In the genomic region with DNA sequence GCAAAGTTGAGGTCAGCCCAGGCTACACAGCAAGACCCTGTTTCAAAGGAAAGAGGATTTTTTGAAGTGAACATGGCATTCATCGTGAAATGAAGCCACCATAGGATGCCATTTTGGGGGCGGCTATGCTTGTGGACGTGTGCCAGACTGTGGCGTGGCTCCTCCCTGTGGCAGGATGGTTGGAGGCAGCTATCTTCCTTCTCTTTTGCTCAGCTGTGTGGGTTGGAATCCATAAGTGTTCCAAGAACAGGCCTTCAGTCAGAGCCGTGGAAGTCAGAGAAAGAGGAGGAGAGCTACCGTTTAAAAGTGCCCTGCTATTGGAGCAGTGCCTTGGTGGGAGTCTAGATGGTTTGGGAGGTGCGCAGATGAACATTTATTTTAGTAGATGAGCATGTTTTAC, we compare ENCODE assay signal across 24 mouse cellular contexts.
A peak's percentile ranks its signal among the peaks of the same experiment; 100 is the strongest.
DNase-seq lines count a peak whose midpoint lies in the region; ATAC-seq and TF ChIP-seq lines count a peak whose summit lies in the region.
"Had no signal": no experiment of that assay in that cellular context is flagged by ENCODE, and none has a peak within 500 bp of the region (broad histone marks: within the 10 kb centered on the region; RNA-seq: fewer than 3 reads in every experiment).

No protein-coding gene starts in this region.

- no peaks in the 10 kb centered on the region for H3K4me1 ChIP-seq in midbrain, embryonic 11.5 days (ENCODE audit: control insufficient read depth, insufficient read depth, low read length)
- no peaks in the 10 kb centered on the region for H3K4me1 ChIP-seq in midbrain, postnatal 0 days (ENCODE audit: insufficient read depth, low read length)
- no peaks in the 10 kb centered on the region for H3K4me1 ChIP-seq in kidney, embryonic 14.5 days (ENCODE audit: control insufficient read depth, insufficient read depth, low read length)
- H3K4me1 ChIP-seq: liver, embryonic 15.5 days; stomach, embryonic 15.5 days had no signal

- WGBS in midbrain, embryonic 11.5 days: 88% methylated on average over 7 of the region's 7 CpGs
- WGBS in midbrain, postnatal 0 days: 84% methylated on average over 7 of the region's 7 CpGs
- WGBS in kidney, embryonic 14.5 days: 89% methylated on average over 7 of the region's 7 CpGs

- intact Hi-C loops in left cerebral cortex, postnatal 14 days (cut with DNase I): no loop called here

- no peak for TF ChIP-seq CTCF in midbrain, postnatal 0 days (IDR thresholded peaks at IDR 0.05)

- H3K9ac ChIP-seq in midbrain, embryonic 11.5 days (ENCODE audit: low read length): no peak overlapping the region
- no peak overlapping the region for H3K9ac ChIP-seq in midbrain, postnatal 0 days (replicated peaks; ENCODE audit: low read length, poor library complexity, severe bottlenecking)
- no peak overlapping the region for H3K9ac ChIP-seq in kidney, embryonic 14.5 days (ENCODE audit: low read depth, low read length)
- H3K9ac ChIP-seq: forebrain, embryonic 15.5 days; hindbrain, embryonic 12.5 days; kidney, embryonic 15.5 days; liver, embryonic 15.5 days; neural tube, embryonic 12.5 days; stomach, embryonic 15.5 days had no signal

- H3K27me3 ChIP-seq in midbrain, embryonic 11.5 days (ENCODE audit: control insufficient read depth, insufficient read depth, low read length): no peaks in the 10 kb centered on the region
- no peaks in the 10 kb centered on the region for H3K27me3 ChIP-seq in midbrain, postnatal 0 days (ENCODE audit: insufficient read depth, low read length)
- no peaks in the 10 kb centered on the region for H3K27me3 ChIP-seq in kidney, embryonic 14.5 days (ENCODE audit: control insufficient read depth, insufficient read depth, low read length)
- H3K27me3 ChIP-seq: forebrain, embryonic 15.5 days; hindbrain, embryonic 12.5 days; kidney, embryonic 15.5 days; liver, embryonic 15.5 days; neural tube, embryonic 12.5 days; Patski; stomach, embryonic 15.5 days had no signal

- peak; percentile 49 for DNase-seq in midbrain, embryonic 11.5 days (ENCODE audit: low spot score, missing footprints)
- DNase-seq in midbrain, postnatal 0 days (ENCODE audit: low spot score): no peak
- peak; percentile 54 to 73 for DNase-seq in layer of hippocampus, adult 18-20 months (ENCODE audit: low spot score in 2 of 2)
- DNase-seq in left cerebral cortex, postnatal 14 days (ENCODE audit: low spot score in 2 of 2): peak; percentile 78 to 92
- DNase-seq in right cerebral cortex, postnatal 36 days (ENCODE audit: low spot score in 2 of 2): peak; percentile 73 to 81
- DNase-seq in retina, embryonic 14.5 days (ENCODE audit: low spot score): no peak
- DNase-seq in thymus, postnatal 10 days (ENCODE audit: low spot score in 2 of 2): no peak
- DNase-seq: adrenal gland, postnatal 14 days; gastrocnemius, postnatal 10 days; heart, adult 2 months; spleen, adult 18-20 months; thymus, postnatal 36 days had no signal

- H3K36me3 ChIP-seq in midbrain, embryonic 11.5 days (ENCODE audit: control insufficient read depth, insufficient read depth, low read length): no peaks in the 10 kb centered on the region
- no peaks in the 10 kb centered on the region for H3K36me3 ChIP-seq in midbrain, postnatal 0 days (ENCODE audit: insufficient read depth, low read length)
- no peaks in the 10 kb centered on the region for H3K36me3 ChIP-seq in kidney, embryonic 14.5 days (ENCODE audit: control insufficient read depth, insufficient read depth, low read length)
- H3K36me3 ChIP-seq: forebrain, embryonic 15.5 days; hindbrain, embryonic 12.5 days; kidney, embryonic 15.5 days; liver, embryonic 15.5 days; neural tube, embryonic 12.5 days; stomach, embryonic 15.5 days had no signal

- H3K4me2 ChIP-seq in midbrain, embryonic 11.5 days: no peak overlapping the region
- no peak overlapping the region for H3K4me2 ChIP-seq in midbrain, postnatal 0 days (ENCODE audit: low read depth, low read length, poor library complexity, severe bottlenecking)
- no peak overlapping the region for H3K4me2 ChIP-seq in kidney, embryonic 14.5 days (replicated peaks; ENCODE audit: low read depth, low read length)
- H3K4me2 ChIP-seq: forebrain, embryonic 15.5 days; hindbrain, embryonic 12.5 days; kidney, embryonic 15.5 days; liver, embryonic 15.5 days; neural tube, embryonic 12.5 days; stomach, embryonic 15.5 days had no signal

- no peak for ATAC-seq in midbrain, embryonic 11.5 days (ENCODE audit: low FRiP score)
- no peak for ATAC-seq in midbrain, postnatal 0 days (ENCODE audit: low FRiP score)
- no peak for ATAC-seq in kidney, embryonic 14.5 days (ENCODE audit: low FRiP score, low TSS enrichment)
- ATAC-seq: activated CD4-positive, CD25-positive, alpha-beta regulatory T cell, adult 4 months; forebrain, embryonic 15.5 days; lung, postnatal 0 days; midbrain, embryonic 16.5 days; Patski had no signal

- H3K4me3 ChIP-seq in midbrain, embryonic 11.5 days (ENCODE audit: low read depth, low read length): no peak overlapping the region
- H3K4me3 ChIP-seq in midbrain, postnatal 0 days (ENCODE audit: low read depth, low read length): no peak overlapping the region
- H3K4me3 ChIP-seq in kidney, embryonic 14.5 days (ENCODE audit: low read length): no peak overlapping the region
- H3K4me3 ChIP-seq: erythroblast, embryonic 14.5 days; forebrain, embryonic 15.5 days; heart, adult 2 months; hindbrain, embryonic 12.5 days; kidney, embryonic 15.5 days; liver, embryonic 15.5 days; neural tube, embryonic 12.5 days; stomach, embryonic 15.5 days had no signal

- H3K27ac ChIP-seq in midbrain, embryonic 11.5 days (ENCODE audit: low read depth, low read length): no peak overlapping the region
- no peak overlapping the region for H3K27ac ChIP-seq in midbrain, postnatal 0 days (ENCODE audit: low read depth, low read length)
- H3K27ac ChIP-seq in kidney, embryonic 14.5 days (ENCODE audit: low read depth, low read length): no peak overlapping the region
- H3K27ac ChIP-seq: forebrain, embryonic 15.5 days; heart, adult 2 months; hindbrain, embryonic 12.5 days; kidney, embryonic 15.5 days; liver, embryonic 15.5 days; neural tube, embryonic 12.5 days; stomach, embryonic 15.5 days had no signal

- H3K9me3 ChIP-seq in midbrain, embryonic 11.5 days (ENCODE audit: control insufficient read depth, low read length): no peaks in the 10 kb centered on the region
- H3K9me3 ChIP-seq in midbrain, postnatal 0 days (ENCODE audit: low read length): no peaks in the 10 kb centered on the region
- no peaks in the 10 kb centered on the region for H3K9me3 ChIP-seq in kidney, embryonic 14.5 days (ENCODE audit: control insufficient read depth, low read length)
- H3K9me3 ChIP-seq: forebrain, embryonic 15.5 days; hindbrain, embryonic 12.5 days; kidney, embryonic 15.5 days; liver, embryonic 15.5 days; neural tube, embryonic 12.5 days; stomach, embryonic 15.5 days had no signal

Comparison
In these comparisons a context has a peak if more than half of its experiments do, and no peak if none do; other contexts are left out.
1. DNase-seq: peak in midbrain, embryonic 11.5 days (single experiment), layer of hippocampus, adult 18-20 months (2 of 2), left cerebral cortex, postnatal 14 days (2 of 2) and right cerebral cortex, postnatal 36 days (2 of 2); none in midbrain, postnatal 0 days (single experiment), retina, embryonic 14.5 days (single experiment) and thymus, postnatal 10 days (0 of 2).